Mouse (Mus musculus) midbrain, postnatal 0 days (tissue): ENCODE results near the gene Ube2ql1. TPM values are rescaled to one million over a fixed set of nuclear protein-coding genes. Genes with fewer than 3 reads are reported as not detected.

ENCODE experiments used
- ATAC-seq: fragments of 200-750 bp; cut with Nextera tagmentation; 2 replicates; pipeline ENCODE4 v1.8.0; 2017; ENCODE audit warnings: moderate number of reproducible peaks, mild to moderate bottlenecking, moderate TSS enrichment, moderate library complexity; ENCODE audit not compliant: low FRiP score
- DNase-seq: peaks from one replicate; pipeline ENCODE4 v3.0.0-alpha.2; 2015; ENCODE audit warnings: low spot score
- H3K27ac ChIP-seq: fragments of 300-500 bp; sonication (generic); 2 replicates; pipeline ENCODE4 v1.5.1; 2014; ENCODE audit warnings: low read depth, mild to moderate bottlenecking, low read length, mixed read lengths
- H3K27me3 ChIP-seq: fragments of 300-500 bp; sonication (generic); 2 replicates; pipeline ENCODE4 v1.6.1; 2014; ENCODE audit warnings: low read length, control low read depth, mixed read lengths; ENCODE audit not compliant: insufficient read depth
- H3K36me3 ChIP-seq: fragments of 300-500 bp; sonication (generic); 2 replicates; pipeline ENCODE4 v1.6.1; 2014; ENCODE audit warnings: low read length, control low read depth, mixed read lengths; ENCODE audit not compliant: insufficient read depth
- H3K4me1 ChIP-seq: fragments of 300-500 bp; sonication (generic); 2 replicates; pipeline ENCODE4 v1.6.1; 2014; ENCODE audit warnings: mild to moderate bottlenecking, control low read depth, antibody characterized with exemption, low read length, mixed read lengths; ENCODE audit not compliant: insufficient read depth
- H3K4me2 ChIP-seq: fragments of 300-500 bp; sonication (generic); 2 replicates; pipeline ENCODE4 v1.6.1; 2014; ENCODE audit warnings: low read depth, mild to moderate bottlenecking, low read length, mixed read lengths; ENCODE audit not compliant: poor library complexity, severe bottlenecking
- H3K4me3 ChIP-seq: fragments of 300-500 bp; sonication (generic); 2 replicates; pipeline ENCODE4 v1.5.1; 2014; ENCODE audit warnings: low read depth, mild to moderate bottlenecking, low read length, moderate library complexity
- H3K9ac ChIP-seq: fragments of 300-500 bp; sonication (generic); replicated peaks from 2 replicates; pipeline ENCODE4 v1.6.1; 2014; ENCODE audit warnings: mild to moderate bottlenecking, low read length, moderate library complexity, mixed read lengths; ENCODE audit not compliant: poor library complexity, severe bottlenecking
- H3K9me3 ChIP-seq: fragments of 300-500 bp; sonication (generic); 2 replicates; pipeline ENCODE4 v1.6.1; 2016; ENCODE audit warnings: low read length, control low read depth
- CTCF ChIP-seq: IDR thresholded peaks from 2 replicates; pipeline ENCODE4 v1.5.1; 2016; ENCODE audit warnings: antibody characterized with exemption, mild to moderate bottlenecking
- WGBS: fragments of 180-500 bp; shearing (Covaris S2); extraction: QIAGEN DNeasy Blood & Tissue Kit; methylation state at CpG from one replicate; pipeline ENCODE4 v1.1.7; 2014; 5-methylcytosine and 5-hydroxymethylcytosine counted together
- polyA plus RNA-seq: library from polyadenylated mRNA; unstranded; fragments of >200 nt; fragmentation: Nextera tagmentation; extraction: Ambion mirVana; gene quantifications from 2 replicates; pipeline ENCODE4 v1.2.1, GENCODE M21; 2015
- total RNA-seq: library from RNA; depleted of rRNA; stranded (reverse); fragments of >200 nt; gene quantifications from 2 replicates; pipeline ENCODE4 v1.2.3, GENCODE M21; 2014

The Ube2ql1 gene
- total and polyA plus RNA-seq, 2 experiments from 2014 or later = 25.8 to 157 TPM

DNA sequence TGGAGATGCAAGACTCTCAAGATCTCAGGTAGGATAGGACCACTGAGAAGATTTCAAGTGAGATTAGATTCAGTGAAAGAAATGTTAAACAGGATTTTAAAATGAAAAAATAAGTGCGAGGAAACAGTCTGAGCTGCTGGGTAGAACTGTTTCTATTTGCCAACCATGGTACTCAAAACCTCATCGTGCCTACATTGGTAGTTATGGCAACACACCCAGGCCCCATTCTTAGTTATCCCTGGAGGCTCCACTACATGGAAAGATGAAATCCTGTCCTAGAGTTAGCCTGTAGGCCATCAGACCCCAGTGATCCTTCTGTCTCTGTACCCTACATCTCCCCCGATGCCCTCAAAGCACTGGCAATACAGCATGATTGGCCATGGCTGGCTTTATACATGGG lies 14.3 kb downstream of the Ube2ql1 start:
- no peak for TF ChIP-seq CTCF
- H3K27ac ChIP-seq = no peak overlapping the region
- H3K27me3 ChIP-seq = no peaks in the 10 kb centered on the region
- H3K36me3 ChIP-seq = peaks cover 3% of the 10 kb centered on the region; the same call in 1 of the 2 replicates
- 80% methylated on average over 3 of the region's 3 CpGs for WGBS
- H3K9me3 ChIP-seq = no peaks in the 10 kb centered on the region
- no peaks in the 10 kb centered on the region for H3K4me1 ChIP-seq
- ATAC-seq (no peak), DNase-seq (no peak)
- no peak overlapping the region for H3K4me2 ChIP-seq
- H3K4me3 ChIP-seq = no peak overlapping the region
- H3K9ac ChIP-seq = no peak overlapping the region

DNA sequence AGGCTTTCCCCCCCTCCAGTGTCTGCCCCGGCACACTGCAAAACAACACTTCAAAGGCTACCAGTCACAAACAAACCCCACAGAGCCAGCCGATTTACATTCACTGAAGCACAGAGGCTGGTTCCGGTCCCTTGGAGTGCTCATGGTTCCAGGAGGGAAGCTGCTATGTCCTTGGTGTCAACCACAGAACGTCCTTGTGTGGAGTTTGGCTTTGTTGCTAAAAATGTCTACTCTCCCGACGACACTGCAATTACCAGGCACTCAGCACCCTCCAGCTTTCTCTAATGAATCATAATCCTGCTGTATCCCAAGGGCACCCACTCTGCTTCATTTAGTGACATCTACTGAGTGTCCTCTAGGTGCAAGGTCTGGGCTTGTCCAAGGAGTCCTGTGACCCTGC lies 18.5 kb downstream of the Ube2ql1 start:
- H3K9ac ChIP-seq = no peak overlapping the region
- H3K36me3 ChIP-seq = peaks cover 3% of the 10 kb centered on the region; the same call in 1 of the 2 replicates
- H3K9me3 ChIP-seq = no peaks in the 10 kb centered on the region
- WGBS = 11% methylated on average over 6 of the region's 6 CpGs
- DNase-seq = peak; percentile 36
- no peak for TF ChIP-seq CTCF
- H3K27me3 ChIP-seq = no peaks in the 10 kb centered on the region
- H3K27ac ChIP-seq = no peak overlapping the region
- no peak overlapping the region for H3K4me3 ChIP-seq
- no peak overlapping the region for H3K4me2 ChIP-seq
- H3K4me1 ChIP-seq = no peaks in the 10 kb centered on the region; the same call in 1 of the 2 replicates
- ATAC-seq = no peak

DNA sequence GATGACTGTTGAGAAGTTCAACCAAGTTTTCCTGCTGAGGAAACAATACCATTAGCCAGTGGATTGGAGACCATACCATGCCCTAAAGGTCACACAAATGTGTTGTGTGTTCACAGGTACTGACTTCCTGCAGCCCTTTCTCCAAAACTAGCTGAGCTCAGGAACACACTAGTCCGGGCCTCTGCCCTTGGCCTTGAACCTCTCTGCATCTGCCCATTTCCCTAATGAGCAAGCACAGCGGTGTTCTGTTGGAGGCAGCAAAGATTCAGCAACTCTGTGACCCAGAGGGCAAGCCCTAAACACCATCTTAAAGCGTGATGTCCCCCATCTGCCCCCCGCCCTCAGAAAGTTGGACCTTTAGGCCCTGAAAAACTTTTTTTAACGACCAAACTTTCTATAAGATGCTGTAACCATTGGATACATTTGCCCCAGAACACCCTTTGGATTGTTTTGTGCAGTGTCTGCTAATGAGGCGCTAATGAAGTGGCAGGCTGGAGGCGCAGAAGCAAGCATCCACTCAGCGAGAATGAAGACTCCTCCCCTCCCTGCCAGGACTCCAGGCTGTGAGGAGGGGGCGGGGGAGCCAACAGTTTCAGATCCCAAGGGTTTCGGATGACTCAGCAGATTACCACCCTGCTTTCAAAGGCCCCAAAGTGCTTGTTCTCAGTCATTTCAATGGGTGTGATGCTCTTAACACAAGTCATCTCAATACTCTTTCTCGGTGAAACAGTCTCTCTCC lies 21.7 kb downstream of the Ube2ql1 start:
- Histone ChIP-seq H3K36me3 (no peaks in the 10 kb centered on the region), H3K9ac (no peak overlapping the region), H3K27ac (no peak overlapping the region), H3K9me3 (no peaks in the 10 kb centered on the region), H3K27me3 (no peaks in the 10 kb centered on the region), H3K4me2 (no peak overlapping the region), H3K4me1 (no peaks in the 10 kb centered on the region; the same call in 1 of the 2 replicates), H3K4me3 (no peak overlapping the region)
- WGBS = 21% methylated on average over 11 of the region's 11 CpGs
- no peak; the same call in 1 of the 2 replicates for ATAC-seq
- TF ChIP-seq CTCF = no peak
- DNase-seq = no peak

DNA sequence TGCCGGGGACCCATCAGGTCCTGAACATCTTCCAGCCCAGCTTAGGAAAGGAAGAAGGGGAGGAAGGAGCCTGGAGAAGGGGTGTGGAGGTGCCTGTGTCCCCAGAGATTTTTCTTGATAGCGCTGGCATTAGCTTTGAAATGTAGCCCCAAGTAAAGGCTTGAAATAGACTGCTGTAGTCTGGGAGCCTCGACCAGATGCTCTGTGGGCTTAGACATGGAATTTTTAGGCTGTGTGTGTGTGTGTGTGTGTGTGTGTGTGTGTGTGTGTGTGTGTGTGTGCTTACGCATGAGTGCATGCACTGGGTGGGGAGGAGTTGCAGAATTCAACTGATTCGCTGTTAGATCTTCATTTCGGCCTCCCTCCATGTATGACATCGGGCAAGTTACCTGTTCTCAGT lies 31.5 kb downstream of the Ube2ql1 start:
- peaks cover 4% of the 10 kb centered on the region for H3K36me3 ChIP-seq
- H3K27me3 ChIP-seq = no peaks in the 10 kb centered on the region
- H3K9ac ChIP-seq = no peak overlapping the region
- no peak overlapping the region for H3K4me3 ChIP-seq
- no peak for TF ChIP-seq CTCF
- 92% methylated on average over 7 of the region's 7 CpGs for WGBS
- ATAC-seq (no peak), DNase-seq (no peak)
- H3K4me1 ChIP-seq = no peaks in the 10 kb centered on the region; the same call in 1 of the 2 replicates
- no peaks in the 10 kb centered on the region for H3K9me3 ChIP-seq
- no peak overlapping the region for H3K27ac ChIP-seq
- H3K4me2 ChIP-seq = no peak overlapping the region

- Histone ChIP-seq H3K9me3 (no peaks in the 10 kb centered on the region), H3K4me3 (no peak overlapping the region), H3K9ac (no peak overlapping the region), H3K4me1 (no peaks in the 10 kb centered on the region; the same call in 1 of the 2 replicates), H3K27me3 (no peaks in the 10 kb centered on the region), H3K27ac (no peak overlapping the region), H3K36me3 (peaks cover 8% of the 10 kb centered on the region), H3K4me2 (no peak overlapping the region)
- WGBS = 96% methylated on average over 12 of the region's 12 CpGs
- DNase-seq = no peak
- TF ChIP-seq CTCF = no peak
- ATAC-seq = no peak
Observed at GRCm38 (mm10) chr13:69707496-69707895, 32.2 kb downstream of the Ube2ql1 start.

DNA sequence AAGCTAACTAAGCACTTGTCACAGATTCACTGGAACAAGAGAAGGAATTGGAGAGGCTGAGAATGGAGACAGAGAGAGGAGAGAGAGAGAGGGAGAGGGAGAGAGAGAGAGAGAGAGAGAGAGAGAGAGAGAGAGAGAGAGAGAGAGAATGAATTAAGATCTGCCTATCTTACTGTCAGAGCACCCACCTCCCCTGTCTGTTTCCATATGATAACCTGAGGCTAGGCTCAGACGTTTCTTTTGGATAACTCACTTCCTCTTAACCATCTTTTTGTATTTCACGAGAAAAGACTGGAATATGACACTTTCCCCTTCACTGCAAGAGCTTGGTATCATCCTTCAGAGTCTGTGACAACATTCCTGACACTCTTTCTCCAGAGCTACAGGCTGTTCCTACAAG lies 32.8 kb downstream of the Ube2ql1 start:
- H3K27ac ChIP-seq = no peak overlapping the region
- H3K4me3 ChIP-seq = no peak overlapping the region
- no peaks in the 10 kb centered on the region; the same call in 1 of the 2 replicates for H3K4me1 ChIP-seq
- no peak overlapping the region for H3K9ac ChIP-seq
- H3K4me2 ChIP-seq = no peak overlapping the region
- H3K27me3 ChIP-seq = no peaks in the 10 kb centered on the region
- no peak for TF ChIP-seq CTCF
- H3K9me3 ChIP-seq = no peaks in the 10 kb centered on the region
- ATAC-seq = no peak
- DNase-seq = no peak
- 63% methylated on average over 2 of the region's 2 CpGs for WGBS
- H3K36me3 ChIP-seq = peaks cover 8% of the 10 kb centered on the region
